Mouse (Mus musculus) limb, embryonic 15.5 days (tissue): ENCODE measurements at regions not wholly inside any gene's neighbourhood (a gene's known extent, or its start where the extent isn't known, plus 50 kb on each side); places are given as distances from the start of the nearest gene placed in this dataset.
A peak's percentile ranks its signal among the peaks of the same experiment; 100 is the strongest.

Experiments used
- ATAC-seq: fragments of 200-750 bp; cut with Nextera tagmentation; 2 replicates; pipeline ENCODE4 v1.8.0; 2017; ENCODE audit warnings: low read depth, moderate TSS enrichment; ENCODE audit not compliant: insufficient number of reproducible peaks, low FRiP score, low TSS enrichment
- H3K27ac ChIP-seq: fragments of 300-500 bp; sonication (generic); 2 replicates; pipeline ENCODE4 v1.5.1; 2015; ENCODE audit warnings: moderate library complexity, mild to moderate bottlenecking, inconsistent platforms
- H3K27me3 ChIP-seq: fragments of 300-500 bp; sonication (generic); 2 replicates; pipeline ENCODE4 v1.6.1; 2015; ENCODE audit warnings: inconsistent platforms
- H3K36me3 ChIP-seq: fragments of 300-500 bp; sonication (generic); 2 replicates; pipeline ENCODE4 v1.6.1; 2015; ENCODE audit warnings: inconsistent platforms
- H3K4me1 ChIP-seq: fragments of 300-500 bp; sonication (generic); 2 replicates; pipeline ENCODE4 v1.6.1; 2015; ENCODE audit warnings: inconsistent platforms
- H3K4me2 ChIP-seq: fragments of 300-500 bp; sonication (generic); 2 replicates; pipeline ENCODE4 v1.6.1; 2015; ENCODE audit warnings: mild to moderate bottlenecking, inconsistent platforms
- H3K4me3 ChIP-seq: fragments of 300-500 bp; sonication (generic); 2 replicates; pipeline ENCODE4 v1.5.1; 2015; ENCODE audit warnings: mild to moderate bottlenecking, inconsistent platforms
- H3K9ac ChIP-seq: fragments of 300-500 bp; sonication (generic); 2 replicates; pipeline ENCODE4 v1.6.1; 2015; ENCODE audit warnings: inconsistent platforms
- H3K9me3 ChIP-seq: fragments of 300-500 bp; sonication (generic); 2 replicates; pipeline ENCODE4 v1.6.1; 2016; ENCODE audit warnings: inconsistent platforms
- WGBS: fragments of 180-500 bp; shearing (Covaris S2); methylation state at CpG from one replicate; pipeline ENCODE4 v1.1.7; 2015; 5-methylcytosine and 5-hydroxymethylcytosine counted together

GRCm38 (mm10) chr13:116514256-116514639, 204.8 kb upstream of the Isl1 start:
- H3K9me3 ChIP-seq, result no peaks in the 10 kb centered on the region
- H3K4me2 ChIP-seq, result no peak overlapping the region
- peaks cover 6% of the 10 kb centered on the region; the same call in 1 of the 2 replicates for H3K4me1 ChIP-seq
- no peaks in the 10 kb centered on the region for H3K36me3 ChIP-seq
- no peak overlapping the region for H3K9ac ChIP-seq
- H3K27me3 ChIP-seq, result 0 out of 2 replicates have a peak, but pooled peaks cover 2% of the 10 kb centered on the region
- 53% methylated on average over 7 of the region's 7 CpGs for WGBS
- H3K27ac ChIP-seq, result no peak overlapping the region
- H3K4me3 ChIP-seq, result no peak overlapping the region
- ATAC-seq, result no peak

GRCm38 (mm10) chr13:116512398-116512797, 202.9 kb upstream of the Isl1 start:
- WGBS, result 76% methylated on average over 4 of the region's 4 CpGs
- Histone ChIP-seq H3K4me3 (no peak overlapping the region), H3K4me1 (peaks cover 6% of the 10 kb centered on the region; the same call in 1 of the 2 replicates), H3K4me2 (no peak overlapping the region), H3K36me3 (no peaks in the 10 kb centered on the region), H3K9me3 (no peaks in the 10 kb centered on the region), H3K27me3 (0 out of 2 replicates have a peak, but pooled peaks cover 2% of the 10 kb centered on the region), H3K9ac (no peak overlapping the region), H3K27ac (no peak overlapping the region)
- ATAC-seq, result no peak

- no peak overlapping the region; the same call in 1 of the 2 replicates for H3K27ac ChIP-seq
- 47% methylated on average over 7 of the region's 7 CpGs for WGBS
- H3K9ac ChIP-seq, result no peak overlapping the region
- 0 out of 2 replicates have a peak, but pooled peaks have one; percentile 72 for ATAC-seq
- no peaks in the 10 kb centered on the region for H3K36me3 ChIP-seq
- H3K9me3 ChIP-seq, result no peaks in the 10 kb centered on the region
- no peaks in the 10 kb centered on the region for H3K27me3 ChIP-seq
- H3K4me3 ChIP-seq, result no peak overlapping the region
- H3K4me1 ChIP-seq, result no peaks in the 10 kb centered on the region
- no peak overlapping the region for H3K4me2 ChIP-seq
Observed at GRCm38 (mm10) chr13:116508213-116508811, 198.8 kb upstream of the Isl1 start.

- WGBS, result 45% methylated on average over 6 of the region's 6 CpGs
- Histone ChIP-seq H3K27me3 (peaks cover 4% of the 10 kb centered on the region; the same call in 1 of the 2 replicates), H3K4me2 (no peak overlapping the region), H3K36me3 (no peaks in the 10 kb centered on the region), H3K4me3 (no peak overlapping the region), H3K9ac (no peak overlapping the region), H3K27ac (no peak overlapping the region), H3K4me1 (no peaks in the 10 kb centered on the region), H3K9me3 (no peaks in the 10 kb centered on the region)
- no peak for ATAC-seq
Observed at GRCm38 (mm10) chr13:116497659-116498414, 188.3 kb upstream of the Isl1 start.

- WGBS, result 14% methylated on average over 2 of the region's 2 CpGs
- no peak overlapping the region for H3K4me2 ChIP-seq
- no peak overlapping the region for H3K4me3 ChIP-seq
- H3K4me1 ChIP-seq, result no peaks in the 10 kb centered on the region
- ATAC-seq, result no peak
- no peak overlapping the region for H3K27ac ChIP-seq
- H3K9ac ChIP-seq, result no peak overlapping the region
- H3K36me3 ChIP-seq, result no peaks in the 10 kb centered on the region
- H3K9me3 ChIP-seq, result no peaks in the 10 kb centered on the region
- peaks cover 4% of the 10 kb centered on the region; the same call in 1 of the 2 replicates for H3K27me3 ChIP-seq
Observed at GRCm38 (mm10) chr13:116495641-116496040, 186.2 kb upstream of the Isl1 start.

- WGBS, result 29% methylated on average over 1 of the region's 1 CpGs
- no peaks in the 10 kb centered on the region for H3K4me1 ChIP-seq
- no peaks in the 10 kb centered on the region for H3K36me3 ChIP-seq
- no peak for ATAC-seq
- no peaks in the 10 kb centered on the region for H3K27me3 ChIP-seq
- H3K4me2 ChIP-seq, result no peak overlapping the region
- no peaks in the 10 kb centered on the region for H3K9me3 ChIP-seq
- H3K4me3 ChIP-seq, result no peak overlapping the region
- no peak overlapping the region for H3K27ac ChIP-seq
- H3K9ac ChIP-seq, result no peak overlapping the region
Observed at GRCm38 (mm10) chr13:116489420-116489819, 179.9 kb upstream of the Isl1 start.

GRCm38 (mm10) chr13:116474611-116475010, 165.1 kb upstream of the Isl1 start:
- ATAC-seq, result no peak
- Histone ChIP-seq H3K4me1 (no peaks in the 10 kb centered on the region), H3K27ac (no peak overlapping the region), H3K4me2 (no peak overlapping the region), H3K4me3 (no peak overlapping the region), H3K36me3 (no peaks in the 10 kb centered on the region), H3K9me3 (no peaks in the 10 kb centered on the region), H3K27me3 (no peaks in the 10 kb centered on the region), H3K9ac (no peak overlapping the region)
- WGBS, result 36% methylated on average over 8 of the region's 8 CpGs

GRCm38 (mm10) chr13:116461757-116462156, 152.3 kb upstream of the Isl1 start:
- H3K9ac ChIP-seq, result no peak overlapping the region
- ATAC-seq, result no peak
- WGBS, result 35% methylated on average over 6 of the region's 6 CpGs
- H3K4me1 ChIP-seq, result no peaks in the 10 kb centered on the region
- no peaks in the 10 kb centered on the region for H3K9me3 ChIP-seq
- H3K4me3 ChIP-seq, result no peak overlapping the region
- no peak overlapping the region for H3K27ac ChIP-seq
- H3K4me2 ChIP-seq, result no peak overlapping the region
- no peaks in the 10 kb centered on the region for H3K27me3 ChIP-seq
- no peaks in the 10 kb centered on the region for H3K36me3 ChIP-seq

GRCm38 (mm10) chr13:116443165-116443955, 133.9 kb upstream of the Isl1 start:
- Histone ChIP-seq H3K4me3 (no peak overlapping the region), H3K9ac (no peak overlapping the region), H3K36me3 (no peaks in the 10 kb centered on the region), H3K4me1 (no peaks in the 10 kb centered on the region), H3K9me3 (no peaks in the 10 kb centered on the region), H3K4me2 (no peak overlapping the region), H3K27me3 (no peaks in the 10 kb centered on the region), H3K27ac (no peak overlapping the region)
- WGBS, result 24% methylated on average over 15 of the region's 15 CpGs
- no peak for ATAC-seq

GRCm38 (mm10) chr13:116417768-116418167, 108.3 kb upstream of the Isl1 start:
- 87% methylated on average over 3 of the region's 3 CpGs for WGBS
- H3K27ac ChIP-seq, result no peak overlapping the region
- H3K27me3 ChIP-seq, result no peaks in the 10 kb centered on the region
- H3K4me1 ChIP-seq, result no peaks in the 10 kb centered on the region
- ATAC-seq, result no peak
- H3K36me3 ChIP-seq, result no peaks in the 10 kb centered on the region
- no peak overlapping the region for H3K4me3 ChIP-seq
- no peaks in the 10 kb centered on the region for H3K9me3 ChIP-seq
- H3K9ac ChIP-seq, result no peak overlapping the region
- no peak overlapping the region for H3K4me2 ChIP-seq

GRCm38 (mm10) chr13:116414473-116414872, 105.0 kb upstream of the Isl1 start:
- 36% methylated on average over 7 of the region's 7 CpGs for WGBS
- ATAC-seq, result no peak

GRCm38 (mm10) chr13:116410682-116411081, 101.2 kb upstream of the Isl1 start:
- H3K4me3 ChIP-seq, result no peak overlapping the region
- no peaks in the 10 kb centered on the region for H3K9me3 ChIP-seq
- H3K9ac ChIP-seq, result no peak overlapping the region
- ATAC-seq, result no peak
- 63% methylated on average over 5 of the region's 5 CpGs for WGBS
- H3K4me1 ChIP-seq, result no peaks in the 10 kb centered on the region
- H3K36me3 ChIP-seq, result no peaks in the 10 kb centered on the region
- no peak overlapping the region for H3K4me2 ChIP-seq
- no peak overlapping the region for H3K27ac ChIP-seq
- no peaks in the 10 kb centered on the region for H3K27me3 ChIP-seq

More at GRCm38 (mm10) chr13:116414473-116414872, 105.0 kb upstream of the Isl1 start:
- H3K4me3 ChIP-seq, result no peak overlapping the region
- H3K27ac ChIP-seq, result no peak overlapping the region
- no peaks in the 10 kb centered on the region for H3K4me1 ChIP-seq
- no peak overlapping the region for H3K4me2 ChIP-seq
- H3K9ac ChIP-seq, result no peak overlapping the region
- no peaks in the 10 kb centered on the region for H3K27me3 ChIP-seq
- no peaks in the 10 kb centered on the region for H3K9me3 ChIP-seq
- no peaks in the 10 kb centered on the region for H3K36me3 ChIP-seq
